Mouse (Mus musculus) heart, adult 2 months (tissue): ENCODE measurements around the gene Lmo3. TPM values are rescaled to one million over a fixed set of nuclear protein-coding genes. Genes with fewer than 3 reads are reported as not detected.

Experiments
- DNase-seq, 2 experiments: peaks; one replicate each; pipeline ENCODE4 v3.0.0; 2021
- H3K27ac ChIP-seq: fragments of 200-600 bp; 2 replicates; pipeline ENCODE4 v1.8.1; 2022
- H3K27me3 ChIP-seq: fragments of 200-500 bp; 2 replicates; pipeline ENCODE4 v1.6.1; 2012; ENCODE audit warnings: mild to moderate bottlenecking, low read length, inconsistent platforms, mixed read lengths; ENCODE audit not compliant: control insufficient read depth, insufficient read depth
- H3K36me3 ChIP-seq: fragments of 200-500 bp; 2 replicates; pipeline ENCODE4 v1.6.1; 2012; ENCODE audit warnings: low read length, inconsistent platforms; ENCODE audit not compliant: control insufficient read depth, insufficient read depth
- H3K4me1 ChIP-seq: fragments of 200-500 bp; 2 replicates; pipeline ENCODE4 v1.6.1; 2011; ENCODE audit warnings: low read length; ENCODE audit not compliant: control insufficient read depth, insufficient read depth
- H3K4me3 ChIP-seq: fragments of 200-600 bp; 2 replicates; pipeline ENCODE4 v1.8.1; 2022
- H3K79me2 ChIP-seq: fragments of 200-500 bp; replicated peaks from 2 replicates; pipeline ENCODE4 v1.6.1; 2012; ENCODE audit warnings: mild to moderate bottlenecking, inconsistent platforms, low read length, moderate library complexity, mixed read lengths; ENCODE audit not compliant: control insufficient read depth, insufficient read depth
- H3K9ac ChIP-seq: fragments of 200-500 bp; 2 replicates; pipeline ENCODE4 v1.6.1; 2012; ENCODE audit warnings: low read depth, mild to moderate bottlenecking, control low read depth, inconsistent platforms, low read length, mixed read lengths
- CTCF ChIP-seq: fragments of 200-600 bp; IDR thresholded peaks from 2 replicates; pipeline ENCODE4 v1.8.1; 2022; ENCODE audit warnings: antibody characterized with exemption, mild to moderate bottlenecking, moderate library complexity
- EP300 ChIP-seq: fragments of 200-500 bp; IDR thresholded peaks from 2 replicates; pipeline ENCODE4 v1.6.1; 2011; ENCODE audit warnings: low read depth, low read length, control low read depth; ENCODE audit not compliant: insufficient read depth
- POLR2A ChIP-seq: fragments of 200-500 bp; IDR thresholded peaks from 2 replicates; pipeline ENCODE4 v1.6.1; 2011; ENCODE audit warnings: mild to moderate bottlenecking, low read depth, low read length, control low read depth; ENCODE audit not compliant: insufficient read depth
- WGBS: fragments of 180-500 bp; shearing (Covaris S2); methylation state at CpG from one replicate; pipeline ENCODE4 v1.1.7; 2018; 5-methylcytosine and 5-hydroxymethylcytosine counted together
- intact Hi-C: fragments of 180-260 bp; cut with DNase I; formaldehyde crosslinking; loops from one replicate; pipeline ENCODE4 v1.15.1; 2025
- polyA plus RNA-seq: library from polyadenylated mRNA; depleted of rRNA; stranded (reverse); fragments of >200 nt; gene quantifications from 2 replicates; pipeline ENCODE4 v1.2.3, GENCODE M21; 2012
- total RNA-seq, 2 experiments: library from RNA; stranded (reverse); gene quantifications; 2 replicates each; pipeline ENCODE4 v1.2.3; 2021

Gene Lmo3
- total and polyA plus RNA-seq, 3 experiments: 0.06 TPM; not detected in 2

DNA sequence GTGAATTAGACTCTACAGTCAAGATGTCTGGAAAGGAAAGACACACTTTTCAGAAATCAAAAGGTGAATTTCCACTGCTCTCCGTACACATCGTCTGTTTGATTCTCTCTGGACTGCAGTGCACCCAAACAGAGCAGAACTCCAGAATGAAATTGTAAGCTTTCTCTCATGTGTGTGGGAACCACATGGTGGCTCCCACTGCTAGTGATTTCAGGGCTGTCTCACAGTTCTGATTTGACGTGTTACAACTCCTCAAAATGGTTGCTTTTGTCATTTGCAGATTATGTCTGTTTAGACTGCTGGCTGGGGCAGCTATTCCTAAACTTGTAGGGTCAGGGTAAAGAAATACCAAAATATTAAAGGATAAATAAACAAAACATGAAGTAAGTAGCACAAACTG, 145.0 kb downstream of the Lmo3 start:
- H3K4me3 ChIP-seq: no peak overlapping the region
- H3K36me3 ChIP-seq: no peaks in the 10 kb centered on the region
- H3K9ac ChIP-seq: no peak overlapping the region
- 60% methylated on average over 3 of the region's 3 CpGs for WGBS
- DNase-seq: no peak
- no peaks in the 10 kb centered on the region for H3K4me1 ChIP-seq
- H3K27me3 ChIP-seq: no peaks in the 10 kb centered on the region
- intact Hi-C loops: no loop called here
- no peaks in the 10 kb centered on the region for H3K79me2 ChIP-seq
- no peak overlapping the region for H3K27ac ChIP-seq
- no peak for TF ChIP-seq CTCF
- no peak for TF ChIP-seq EP300
- TF ChIP-seq POLR2A: no peak

DNA sequence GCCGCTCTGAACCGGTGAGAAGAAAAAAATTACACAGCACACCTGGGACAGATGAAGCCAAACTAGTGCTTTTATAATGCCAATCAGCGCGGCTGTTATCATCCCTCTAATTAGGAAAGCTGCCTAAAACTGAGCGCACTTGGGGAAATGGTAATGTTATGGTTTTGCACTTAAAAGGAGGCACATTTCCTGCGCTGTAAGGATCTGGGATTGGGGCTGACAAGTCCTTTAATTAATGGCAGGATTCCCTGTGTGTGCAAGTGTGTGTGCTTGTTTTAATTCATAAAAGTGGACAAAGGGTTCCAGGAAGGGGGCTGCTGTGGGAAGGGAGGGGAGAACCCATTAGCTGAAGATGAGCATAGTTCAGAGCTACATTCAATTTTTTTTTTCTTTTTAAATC, 154.4 kb downstream of the Lmo3 start:
- no peak overlapping the region for H3K4me3 ChIP-seq
- no peaks in the 10 kb centered on the region for H3K4me1 ChIP-seq
- intact Hi-C loops: no loop called here
- no peaks in the 10 kb centered on the region for H3K79me2 ChIP-seq
- H3K27ac ChIP-seq: no peak overlapping the region
- H3K27me3 ChIP-seq: no peaks in the 10 kb centered on the region
- no peak overlapping the region for H3K9ac ChIP-seq
- 29% methylated on average over 6 of the region's 6 CpGs for WGBS
- no peak for TF ChIP-seq CTCF
- no peak for TF ChIP-seq EP300
- TF ChIP-seq POLR2A: no peak
- no peak for DNase-seq
- H3K36me3 ChIP-seq: no peaks in the 10 kb centered on the region

DNA sequence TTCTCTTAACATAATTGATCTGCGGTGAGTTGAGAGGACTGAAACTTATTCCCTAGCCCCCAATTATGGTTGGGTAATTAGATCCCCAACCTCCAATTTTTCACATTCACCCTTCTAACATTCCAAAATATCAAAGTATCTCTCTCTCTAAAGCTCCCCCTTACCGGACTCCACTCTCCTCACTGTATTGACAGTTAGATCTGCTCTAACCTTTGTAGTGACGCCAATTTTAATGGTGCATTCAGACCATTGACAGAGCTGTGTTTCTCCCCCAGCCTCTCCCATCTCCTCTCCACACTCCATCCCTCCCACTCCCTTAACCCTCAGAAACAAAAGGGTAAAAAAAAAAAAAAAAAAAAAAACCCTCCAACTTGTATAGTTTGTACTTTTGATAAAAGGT, 154.9 kb downstream of the Lmo3 start:
- Histone ChIP-seq H3K4me3 (no peak overlapping the region), H3K79me2 (no peaks in the 10 kb centered on the region), H3K36me3 (no peaks in the 10 kb centered on the region), H3K27ac (no peak overlapping the region), H3K27me3 (no peaks in the 10 kb centered on the region), H3K4me1 (no peaks in the 10 kb centered on the region), H3K9ac (no peak overlapping the region)
- TF ChIP-seq POLR2A (no peak), EP300 (no peak), CTCF (no peak)
- no peak for DNase-seq
- 56% methylated on average over 3 of the region's 3 CpGs for WGBS
- intact Hi-C loops: no loop called here

DNA sequence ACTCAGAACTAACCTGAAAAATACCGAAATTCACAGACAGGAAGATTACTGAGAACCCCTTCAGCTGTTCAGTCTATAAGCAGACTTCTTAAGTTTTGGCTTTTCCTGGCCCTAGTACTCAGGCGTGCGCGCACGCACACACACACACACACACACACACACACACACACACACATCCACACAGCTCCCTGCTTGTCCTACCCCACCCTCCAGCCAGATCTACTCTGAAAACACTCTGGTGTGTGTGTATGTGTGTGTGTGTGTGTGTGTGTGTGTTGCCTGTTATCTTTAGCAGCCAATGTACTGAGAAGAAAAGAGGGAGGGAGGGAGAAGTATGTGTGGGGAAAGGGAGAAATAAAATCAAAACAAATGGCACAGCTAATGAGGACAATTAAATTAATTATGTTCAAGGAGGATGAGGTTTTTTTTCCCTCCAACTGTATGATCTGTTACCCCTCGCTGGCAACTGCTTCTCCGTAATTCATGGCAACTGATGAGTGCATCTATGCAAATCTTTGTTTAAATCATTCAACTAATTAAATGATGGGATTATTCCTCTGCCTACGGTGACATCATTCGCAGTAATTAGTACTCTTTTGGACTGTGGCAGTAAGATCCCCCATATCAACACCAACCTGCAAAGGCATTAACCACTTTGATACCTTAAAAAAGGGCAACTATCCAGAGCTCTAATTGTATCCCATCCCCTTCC, 157.1 kb downstream of the Lmo3 start:
- intact Hi-C loops: no loop called here
- Histone ChIP-seq H3K9ac (no peak overlapping the region), H3K27ac (no peak overlapping the region), H3K36me3 (no peaks in the 10 kb centered on the region), H3K4me3 (no peak overlapping the region), H3K4me1 (no peaks in the 10 kb centered on the region), H3K27me3 (no peaks in the 10 kb centered on the region; the same call in 1 of the 2 replicates), H3K79me2 (no peaks in the 10 kb centered on the region)
- 68% methylated on average over 9 of the region's 9 CpGs for WGBS
- DNase-seq: no peak
- TF ChIP-seq POLR2A: no peak
- TF ChIP-seq CTCF: no peak
- no peak for TF ChIP-seq EP300

DNA sequence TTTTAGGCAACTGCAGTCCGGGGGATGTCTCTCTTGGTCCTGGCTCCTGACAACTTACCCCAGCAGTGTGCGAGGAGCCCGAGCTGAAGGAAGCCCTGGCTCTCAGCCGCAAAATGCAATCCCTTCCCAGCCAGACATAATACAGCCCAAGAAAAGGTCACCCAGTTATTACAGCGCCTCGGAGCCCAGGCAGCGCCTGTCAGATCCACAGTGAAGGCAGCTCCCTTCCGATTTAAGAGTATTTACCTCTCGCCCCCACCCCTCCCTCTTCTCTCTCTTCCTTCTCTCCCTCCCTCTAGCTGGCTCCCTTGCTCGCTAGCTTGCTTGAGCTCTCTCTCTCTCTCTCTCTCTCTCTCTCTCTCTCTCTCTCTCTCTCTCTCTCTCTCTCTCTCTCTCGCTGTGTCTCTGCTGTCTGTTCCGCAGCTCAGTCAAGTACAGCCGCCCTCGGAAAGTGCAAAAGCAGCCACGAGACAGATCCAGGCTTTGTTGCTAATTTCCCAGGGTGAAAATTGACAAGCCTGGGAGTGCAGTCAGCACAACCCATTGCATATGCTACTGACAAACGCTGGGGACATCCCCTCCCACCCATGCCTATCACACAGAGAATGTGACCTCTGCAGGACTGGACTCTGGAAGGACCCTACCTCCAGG, 159.0 kb downstream of the Lmo3 start:
- intact Hi-C loops: no loop called here
- Histone ChIP-seq H3K4me1 (no peaks in the 10 kb centered on the region), H3K9ac (no peak overlapping the region), H3K4me3 (peak overlapping the region; percentile 20; the same call in 1 of the 2 replicates), H3K79me2 (no peaks in the 10 kb centered on the region), H3K27ac (no peak overlapping the region), H3K27me3 (no peaks in the 10 kb centered on the region; the same call in 1 of the 2 replicates), H3K36me3 (no peaks in the 10 kb centered on the region)
- WGBS: 1% methylated on average over 14 of the region's 16 CpGs
- no peak for TF ChIP-seq POLR2A
- TF ChIP-seq EP300: no peak
- TF ChIP-seq CTCF: no peak
- DNase-seq: no peak

- intact Hi-C loops: no loop called here
- H3K4me3 ChIP-seq: no peak overlapping the region
Measured at GRCm38 (mm10) chr6:138421931-138422531, 159.7 kb downstream of the Lmo3 start.

More at GRCm38 (mm10) chr6:138421931-138422531, 159.7 kb downstream of the Lmo3 start:
- TF ChIP-seq CTCF (no peak), POLR2A (no peak), EP300 (no peak)
- no peak overlapping the region for H3K9ac ChIP-seq
- H3K4me1 ChIP-seq: no peaks in the 10 kb centered on the region
- H3K36me3 ChIP-seq: no peaks in the 10 kb centered on the region
- no peak for DNase-seq
- WGBS: 2% methylated on average over 24 of the region's 24 CpGs
- H3K27me3 ChIP-seq: no peaks in the 10 kb centered on the region; the same call in 1 of the 2 replicates
- no peak overlapping the region for H3K27ac ChIP-seq
- no peaks in the 10 kb centered on the region for H3K79me2 ChIP-seq
